In the genomic region with DNA sequence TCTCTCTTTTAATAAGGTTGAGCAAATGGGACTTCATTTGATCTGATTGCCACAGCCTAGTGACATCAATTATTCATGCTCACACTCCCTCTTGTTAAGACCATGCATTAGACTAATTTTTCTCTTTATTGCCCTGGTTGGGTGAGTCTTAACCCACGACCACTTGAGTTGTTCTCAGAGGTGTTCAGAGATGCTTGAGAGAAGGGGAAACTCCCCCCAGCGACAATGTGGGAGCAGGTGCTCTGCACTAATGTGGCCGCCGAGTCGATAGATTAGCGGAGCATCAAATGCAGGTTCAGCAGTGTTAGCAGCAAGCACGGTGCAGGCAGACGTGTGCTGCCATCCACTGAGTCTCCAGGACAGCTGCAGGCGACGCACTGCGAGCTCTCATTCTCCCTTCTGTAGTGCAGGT, we compare ENCODE assay signal across 14 mouse cellular contexts. TPM values are rescaled to one million over a fixed set of nuclear protein-coding genes. Genes with fewer than 3 reads are reported as not detected.
DNase-seq lines count a peak whose midpoint lies in the region; ATAC-seq and TF ChIP-seq lines count a peak whose summit lies in the region.
"Had no signal": no experiment of that assay in that cellular context is flagged by ENCODE, and none has a peak within 500 bp of the region (broad histone marks: within the 10 kb centered on the region; RNA-seq: fewer than 3 reads in every experiment).

No protein-coding gene starts in this region.

- no peaks in the 10 kb centered on the region for H3K36me3 ChIP-seq in thymus, adult 2 months (ENCODE audit: control insufficient read depth, insufficient read depth, low read length)
- no peaks in the 10 kb centered on the region for H3K36me3 ChIP-seq in forebrain, embryonic 16.5 days (ENCODE audit: control insufficient read depth, insufficient read depth)
- H3K36me3 ChIP-seq in midbrain, embryonic 14.5 days (ENCODE audit: control insufficient read depth, insufficient read depth, low read length) = peaks cover 25% of the 10 kb centered on the region

- no peaks in the 10 kb centered on the region for H3K9me3 ChIP-seq in forebrain, embryonic 16.5 days (ENCODE audit: control insufficient read depth, low read length)
- no peaks in the 10 kb centered on the region for H3K9me3 ChIP-seq in midbrain, embryonic 14.5 days (ENCODE audit: control insufficient read depth, low read length)
- H3K9me3 ChIP-seq: G1E had no signal

- no peak overlapping the region for H3K27ac ChIP-seq in thymus, adult 2 months (ENCODE audit: control insufficient read depth, insufficient read depth, low read length)
- peak overlapping the region; percentile 56; the same call in 1 of the 2 replicates for H3K27ac ChIP-seq in forebrain, embryonic 16.5 days (ENCODE audit: low read length)
- peak overlapping the region; percentile 69 for H3K27ac ChIP-seq in midbrain, embryonic 14.5 days (replicated peaks; ENCODE audit: low read depth, low read length)

- TF ChIP-seq CTCF in thymus, adult 2 months (IDR thresholded peaks at IDR 0.05; ENCODE audit: borderline replicate concordance, control insufficient read depth, extremely low read depth, insufficient read depth, low read length, poor library complexity) = no peak

- intact Hi-C loops in heart, postnatal 36 days (cut with DNase I) = no loop called here

- H3K4me1 ChIP-seq in thymus, adult 2 months (replicated peaks; ENCODE audit: control insufficient read depth, insufficient read depth, low read length) = peaks cover 79% of the 10 kb centered on the region
- H3K4me1 ChIP-seq in forebrain, embryonic 16.5 days (replicated peaks; ENCODE audit: control insufficient read depth, insufficient read depth, low read length) = peaks cover 72% of the 10 kb centered on the region
- peaks cover 49% of the 10 kb centered on the region for H3K4me1 ChIP-seq in midbrain, embryonic 14.5 days (ENCODE audit: control insufficient read depth, insufficient read depth, low read length)

- no peak overlapping the region for H3K4me3 ChIP-seq in thymus, adult 2 months (ENCODE audit: control insufficient read depth, insufficient read depth, low read length)
- no peak overlapping the region for H3K4me3 ChIP-seq in forebrain, embryonic 16.5 days (replicated peaks; ENCODE audit: low read length)
- H3K4me3 ChIP-seq in midbrain, embryonic 14.5 days (replicated peaks; ENCODE audit: low read depth, low read length) = no peak overlapping the region

- peak; percentile 35 for DNase-seq in thymus, postnatal 25 days
- DNase-seq in thymus, adult 2 months = no peak
- DNase-seq in midbrain, embryonic 14.5 days = peak; percentile 77
- DNase-seq in heart, postnatal 36 days = no peak
- DNase-seq in right cerebral cortex, postnatal 36 days (ENCODE audit: low spot score in 2 of 2) = no peak
- no peak for DNase-seq in adrenal gland, adult 8-10 months
- DNase-seq: heart, adult 18-20 months; heart, postnatal 4 days; kidney, postnatal 36 days; lung, adult 18-20 months had no signal

- no peak for TF ChIP-seq POLR2A in thymus, adult 2 months (IDR thresholded peaks at IDR 0.05; ENCODE audit: control insufficient read depth, extremely low read depth, insufficient read depth, low read length, poor library complexity)

- 33% methylated on average over 11 of the region's 11 CpGs for WGBS in thymus, adult 2 months
- 16% methylated on average over 11 of the region's 11 CpGs for WGBS in forebrain, embryonic 16.5 days
- 11% methylated on average over 11 of the region's 11 CpGs for WGBS in midbrain, embryonic 14.5 days

- H3K9ac ChIP-seq in forebrain, embryonic 16.5 days (replicated peaks; ENCODE audit: low read depth, low read length) = no peak overlapping the region
- no peak overlapping the region for H3K9ac ChIP-seq in midbrain, embryonic 14.5 days (replicated peaks; ENCODE audit: low read length)

- ATAC-seq in forebrain, embryonic 16.5 days = no peak
- peak; percentile 62; the same call in 1 of the 2 replicates for ATAC-seq in midbrain, embryonic 14.5 days (ENCODE audit: low FRiP score, low TSS enrichment)
- ATAC-seq: activated CD4-positive, CD25-positive, alpha-beta regulatory T cell, adult 4 months had no signal

- no peak overlapping the region for H3K4me2 ChIP-seq in forebrain, embryonic 16.5 days (ENCODE audit: low read length)
- H3K4me2 ChIP-seq in midbrain, embryonic 14.5 days (ENCODE audit: low read length) = peak overlapping the region; percentile 29

- H3K27me3 ChIP-seq in thymus, adult 2 months (ENCODE audit: control insufficient read depth, insufficient read depth, low read length) = no peaks in the 10 kb centered on the region
- H3K27me3 ChIP-seq in forebrain, embryonic 16.5 days (replicated peaks; ENCODE audit: control insufficient read depth, insufficient read depth, low read length) = no peaks in the 10 kb centered on the region
- no peaks in the 10 kb centered on the region for H3K27me3 ChIP-seq in midbrain, embryonic 14.5 days (ENCODE audit: control insufficient read depth, insufficient read depth, low read length)

RNA-seq across cellular contexts. Expression of a gene that starts 52.3 kb away (rescaled TPM):
- polyA plus RNA-seq in thymus, adult 2 months (2012; rRNA removed) = 48.4 and 50.5 TPM in 2 replicates
- 7.7 and 10.3 TPM in 2 replicates for polyA plus RNA-seq in forebrain, embryonic 16.5 days (2015; fragmentation: Nextera tagmentation; extraction: Ambion mirVana)
- 4.4 and 4.9 TPM in 2 replicates for polyA plus RNA-seq in midbrain, embryonic 14.5 days (2014; fragmentation: Nextera tagmentation; extraction: Ambion mirVana)
- total RNA-seq in heart, postnatal 36 days (2021) = 100 to 1,000 TPM; 218 to 224 TPM
- 100 to 1,000 TPM; 229 to 287 (median 252) TPM for total RNA-seq in adrenal gland, adult 8-10 months (2022)
- total RNA-seq: common myeloid progenitor, adult 5-6 weeks; G1E had no signal
- polyA plus RNA-seq: G1E had no signal

Comparison
In these comparisons a context has a peak if more than half of its experiments do, and no peak if none do; other contexts are left out.
1. DNase-seq: peak in thymus, postnatal 25 days (single experiment) and midbrain, embryonic 14.5 days (single experiment); none in thymus, adult 2 months (single experiment), heart, postnatal 36 days (0 of 2), right cerebral cortex, postnatal 36 days (0 of 2) and adrenal gland, adult 8-10 months (single experiment).